Mouse (Mus musculus): Measurements from ENCODE around the gene Mast3. TPM values are rescaled to one million over a fixed set of nuclear protein-coding genes. Genes with fewer than 3 reads are reported as not detected.

Gene Mast3
- polyA plus RNA-seq, 1 experiment from 2014 or later: 10.1 TPM

DNA sequence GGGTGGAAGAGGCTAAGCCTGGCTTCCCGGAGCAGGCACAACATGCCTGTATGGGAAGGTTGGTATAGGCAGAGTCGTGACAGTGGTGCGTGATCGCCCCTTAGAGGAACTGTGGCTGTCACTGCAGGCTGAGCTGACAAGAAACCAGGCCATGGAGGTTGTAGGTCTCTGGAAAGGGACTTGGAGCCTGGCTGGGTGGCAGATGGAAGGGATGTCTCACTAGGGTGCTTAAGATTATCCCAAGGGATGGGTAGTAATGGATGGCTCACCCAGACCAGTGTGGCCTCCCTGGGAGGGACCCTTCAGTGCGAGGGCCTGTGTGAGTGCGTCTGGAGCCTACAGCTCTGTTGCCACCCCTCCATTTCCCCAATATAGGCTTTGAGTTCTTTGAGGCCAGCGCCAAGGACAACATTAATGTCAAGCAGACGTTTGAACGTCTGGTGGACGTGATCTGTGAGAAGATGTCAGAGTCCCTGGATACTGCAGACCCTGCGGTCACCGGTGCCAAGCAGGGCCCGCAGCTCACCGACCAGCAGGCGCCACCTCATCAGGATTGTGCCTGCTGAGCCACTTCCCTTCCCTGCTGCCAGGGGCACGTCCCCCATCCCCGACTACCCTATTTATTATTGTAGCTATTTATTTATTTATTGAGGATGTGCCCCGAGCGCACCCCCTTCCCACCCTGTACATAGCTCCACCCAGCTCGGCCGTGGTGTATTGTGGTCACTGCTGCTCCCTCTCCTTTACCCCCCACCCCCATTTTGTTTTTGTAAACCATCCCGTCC lies 47.1 kb downstream of the Mast3 start:
- DNase-seq (ENCODE audit: low spot score, missing footprints) (no peak), ATAC-seq (ENCODE audit: low FRiP score) (no peak)
- H3K27ac ChIP-seq (ENCODE audit: low read depth, low read length): no peak overlapping the region
- H3K27me3 ChIP-seq (ENCODE audit: control insufficient read depth, insufficient read depth, low read length): no peaks in the 10 kb centered on the region
- no peaks in the 10 kb centered on the region for H3K36me3 ChIP-seq (ENCODE audit: control insufficient read depth, insufficient read depth, low read length)
- no peak overlapping the region for H3K4me2 ChIP-seq
- H3K9me3 ChIP-seq (ENCODE audit: control insufficient read depth, low read length): no peaks in the 10 kb centered on the region
- peaks cover 11% of the 10 kb centered on the region; the same call in 1 of the 2 replicates for H3K4me1 ChIP-seq (ENCODE audit: control insufficient read depth, insufficient read depth, low read length)
- H3K4me3 ChIP-seq (ENCODE audit: low read depth, low read length): no peak overlapping the region
- 72% methylated on average over 22 of the region's 22 CpGs for WGBS
- no peak overlapping the region for H3K9ac ChIP-seq (ENCODE audit: low read length)

DNA sequence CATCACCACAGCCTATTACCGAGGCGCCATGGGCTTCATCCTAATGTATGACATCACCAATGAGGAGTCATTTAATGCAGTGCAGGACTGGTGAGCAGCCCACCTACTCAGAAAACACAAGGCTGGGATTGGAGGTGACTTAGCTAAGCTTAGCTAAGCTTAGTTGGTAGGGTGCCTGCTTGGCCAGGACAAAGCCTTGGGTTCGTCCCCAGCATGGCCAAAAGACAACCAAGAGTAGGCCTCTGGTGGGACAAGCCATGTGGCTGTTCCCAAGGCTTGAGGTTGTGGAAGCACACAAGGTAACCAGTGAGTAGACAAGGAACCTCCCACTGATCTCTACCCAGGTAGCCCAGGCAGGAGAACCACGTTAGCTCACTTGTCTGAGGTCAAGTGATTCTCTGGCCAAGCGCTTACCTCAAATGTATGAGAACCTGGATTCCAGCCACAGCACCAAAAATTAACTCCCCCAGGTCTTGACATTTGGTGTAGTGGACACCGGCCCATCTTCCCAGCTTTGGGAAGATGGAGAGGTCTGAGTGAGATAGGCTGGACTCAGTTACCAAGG lies 48.3 kb downstream of the Mast3 start:
- no peak for ATAC-seq (ENCODE audit: low FRiP score)
- Histone ChIP-seq H3K27ac (ENCODE audit: low read depth, low read length) (no peak overlapping the region), H3K4me2 (no peak overlapping the region), H3K4me1 (ENCODE audit: control insufficient read depth, insufficient read depth, low read length) (peaks cover 11% of the 10 kb centered on the region; the same call in 1 of the 2 replicates), H3K9me3 (ENCODE audit: control insufficient read depth, low read length) (no peaks in the 10 kb centered on the region), H3K36me3 (ENCODE audit: control insufficient read depth, insufficient read depth, low read length) (no peaks in the 10 kb centered on the region), H3K9ac (ENCODE audit: low read length) (no peak overlapping the region), H3K4me3 (ENCODE audit: low read depth, low read length) (no peak overlapping the region), H3K27me3 (ENCODE audit: control insufficient read depth, insufficient read depth, low read length) (no peaks in the 10 kb centered on the region)
- 91% methylated on average over 6 of the region's 6 CpGs for WGBS
- no peak for DNase-seq (ENCODE audit: low spot score, missing footprints)

DNA sequence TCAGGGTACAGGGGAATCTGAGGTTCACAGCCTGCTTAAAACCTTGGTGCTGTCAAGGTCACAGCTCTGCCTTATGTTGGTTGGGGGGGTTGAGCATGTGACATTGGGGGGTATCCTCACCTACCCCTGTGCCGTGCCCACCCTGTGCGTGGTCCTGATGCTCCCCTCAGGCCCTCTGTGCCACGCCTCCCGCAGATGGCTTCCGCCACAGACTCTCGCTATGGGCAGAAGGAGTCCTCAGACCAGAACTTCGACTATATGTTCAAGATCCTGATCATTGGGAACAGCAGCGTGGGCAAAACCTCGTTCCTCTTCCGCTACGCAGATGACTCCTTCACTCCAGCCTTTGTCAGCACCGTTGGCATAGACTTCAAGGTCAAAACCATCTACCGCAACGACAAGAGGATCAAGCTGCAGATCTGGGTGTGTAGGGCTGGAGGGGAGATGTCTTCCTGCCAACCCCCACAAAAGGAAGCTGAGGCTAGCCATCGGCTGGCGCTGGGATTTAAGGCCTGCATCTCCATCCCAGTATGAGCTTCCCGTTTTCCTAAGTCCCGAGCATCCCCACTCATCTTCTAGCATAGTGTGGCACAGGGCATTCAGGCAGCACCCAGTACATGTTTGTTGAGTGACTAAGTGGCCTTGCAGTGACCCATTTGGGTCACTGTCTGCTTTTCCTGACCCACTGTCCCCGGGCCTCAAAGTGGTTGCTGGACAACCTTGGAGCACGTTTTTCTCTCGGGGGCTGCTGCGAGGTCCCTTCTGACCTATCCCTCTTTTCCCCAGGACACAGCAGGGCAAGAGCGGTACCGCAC lies 49.0 kb downstream of the Mast3 start:
- H3K4me2 ChIP-seq: peak overlapping the region; percentile 9; the same call in 1 of the 2 replicates
- no peak overlapping the region for H3K27ac ChIP-seq (ENCODE audit: low read depth, low read length)

DNA sequence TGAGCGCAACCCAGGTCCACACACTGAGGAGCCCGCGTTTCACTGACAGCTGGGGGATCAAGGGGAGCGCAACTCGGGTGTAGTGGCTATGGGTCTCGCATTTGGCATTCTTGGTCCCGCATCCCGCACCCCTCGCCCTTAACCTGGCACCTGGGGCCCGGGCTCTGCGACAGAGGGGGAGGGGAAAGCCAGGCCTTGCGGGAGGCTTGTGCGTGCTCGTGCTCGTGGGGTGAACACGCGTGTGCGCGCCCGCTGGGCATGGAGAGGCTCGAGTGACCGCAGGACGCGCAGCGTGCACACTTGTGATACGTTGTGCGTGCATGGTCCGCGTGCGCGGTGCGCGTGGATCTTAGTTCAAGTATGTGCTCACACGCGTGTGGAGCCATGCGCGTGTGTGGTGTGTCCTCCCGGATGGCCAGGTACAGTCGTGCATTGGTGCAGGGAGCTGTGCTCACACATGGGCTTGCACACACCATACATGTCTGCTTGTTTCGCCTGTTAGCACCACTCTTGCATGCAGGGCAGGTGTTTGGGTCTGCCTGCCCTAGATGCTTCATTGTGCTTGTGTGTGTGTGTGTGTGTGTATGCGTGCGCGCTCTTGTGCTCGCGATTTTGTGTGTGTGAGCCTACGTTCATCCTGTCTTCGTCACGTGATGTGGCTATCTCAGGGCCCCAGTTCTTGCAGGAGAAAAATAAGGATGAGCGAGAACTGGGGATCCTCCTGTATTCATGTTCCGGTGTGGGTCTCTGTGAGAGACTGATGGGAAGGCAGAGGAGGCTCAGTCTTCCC lies 49.8 kb downstream of the Mast3 start:
- WGBS: 17% methylated on average over 50 of the region's 50 CpGs
- DNase-seq (ENCODE audit: low spot score, missing footprints) (peak; percentile 91), ATAC-seq (ENCODE audit: low FRiP score) (peak; percentile 25)
- Histone ChIP-seq H3K4me2 (peak overlapping the region; percentile 88), H3K27ac (ENCODE audit: low read depth, low read length) (no peak overlapping the region), H3K4me3 (ENCODE audit: low read depth, low read length) (peak overlapping the region; percentile 66), H3K27me3 (ENCODE audit: control insufficient read depth, insufficient read depth, low read length) (no peaks in the 10 kb centered on the region), H3K36me3 (ENCODE audit: control insufficient read depth, insufficient read depth, low read length) (no peaks in the 10 kb centered on the region), H3K4me1 (ENCODE audit: control insufficient read depth, insufficient read depth, low read length) (peaks cover 8% of the 10 kb centered on the region; the same call in 1 of the 2 replicates), H3K9me3 (ENCODE audit: control insufficient read depth, low read length) (no peaks in the 10 kb centered on the region), H3K9ac (ENCODE audit: low read length) (peak overlapping the region; percentile 65)

More for the DNA sequence above, 49.0 kb downstream of the Mast3 start:
- Histone ChIP-seq H3K9ac (ENCODE audit: low read length) (no peak overlapping the region), H3K4me3 (ENCODE audit: low read depth, low read length) (peak overlapping the region; percentile 66; the same call in 1 of the 2 replicates), H3K36me3 (ENCODE audit: control insufficient read depth, insufficient read depth, low read length) (no peaks in the 10 kb centered on the region), H3K27me3 (ENCODE audit: control insufficient read depth, insufficient read depth, low read length) (no peaks in the 10 kb centered on the region), H3K4me1 (ENCODE audit: control insufficient read depth, insufficient read depth, low read length) (peaks cover 11% of the 10 kb centered on the region; the same call in 1 of the 2 replicates), H3K9me3 (ENCODE audit: control insufficient read depth, low read length) (no peaks in the 10 kb centered on the region)
- WGBS: 88% methylated on average over 24 of the region's 24 CpGs
- no peak for ATAC-seq (ENCODE audit: low FRiP score)
- no peak for DNase-seq (ENCODE audit: low spot score, missing footprints)

DNA sequence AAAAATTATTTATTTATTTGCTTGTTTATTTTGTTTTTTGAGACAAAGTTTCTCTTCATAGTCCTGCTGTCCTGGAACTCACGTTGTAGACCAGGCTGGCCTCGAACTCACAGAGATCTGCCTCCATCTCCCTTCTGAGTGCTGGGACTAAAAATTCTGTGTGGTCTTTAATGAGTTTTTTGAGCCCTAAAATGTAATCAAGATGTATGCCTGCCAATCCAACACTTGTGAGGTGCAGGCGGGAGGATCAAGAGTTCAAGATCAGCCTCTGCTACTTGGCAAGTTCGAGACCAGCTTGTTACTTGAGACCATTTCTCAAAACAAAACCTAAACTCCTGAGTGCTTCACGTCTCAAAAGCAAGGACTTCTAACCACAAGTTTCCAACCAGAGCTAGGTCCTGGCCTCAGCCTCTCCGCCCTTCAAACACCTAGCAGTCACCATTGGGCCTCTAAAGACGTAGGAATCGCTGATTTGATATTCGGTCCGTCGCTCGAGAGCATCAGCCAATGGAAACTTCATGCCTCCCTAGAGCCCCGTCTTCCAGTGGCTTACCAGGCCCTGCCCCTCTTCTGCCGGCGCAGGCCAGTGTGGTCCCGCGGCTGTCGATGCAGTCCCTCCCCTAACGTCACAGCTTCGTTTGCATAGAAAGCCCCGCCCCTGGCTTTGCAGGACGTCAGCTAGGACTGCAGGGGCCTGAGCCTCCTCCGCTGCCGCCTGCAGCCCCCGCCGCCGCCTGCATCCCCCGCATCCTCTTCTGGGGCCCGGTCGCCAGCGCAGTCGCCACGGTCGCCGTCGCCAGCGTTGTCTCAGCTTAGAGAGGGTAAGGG lies 50.6 kb downstream of the Mast3 start, which contains the start of gene Rab3a:
Rab3a (plus strand) TSS at position 637 of the 828 bp plus-strand sequence.
- WGBS: 8% methylated on average over 37 of the region's 37 CpGs
- Histone ChIP-seq H3K4me1 (ENCODE audit: control insufficient read depth, insufficient read depth, low read length) (peaks cover 4% of the 10 kb centered on the region; the same call in 1 of the 2 replicates), H3K9me3 (ENCODE audit: control insufficient read depth, low read length) (no peaks in the 10 kb centered on the region), H3K4me3 (ENCODE audit: low read depth, low read length) (peak within 1 kb of the TSS; percentile 66), H3K27me3 (ENCODE audit: control insufficient read depth, insufficient read depth, low read length) (no peaks in the 10 kb centered on the region), H3K27ac (ENCODE audit: low read depth, low read length) (no peak within 1 kb of the TSS), H3K4me2 (peak within 1 kb of the TSS; percentile 88), H3K9ac (ENCODE audit: low read length) (peak within 1 kb of the TSS; percentile 65), H3K36me3 (ENCODE audit: control insufficient read depth, insufficient read depth, low read length) (no peaks in the 10 kb centered on the region)
- peak; percentile 98 for ATAC-seq (ENCODE audit: low FRiP score)
- DNase-seq (ENCODE audit: low spot score, missing footprints): peak; percentile 99

DNA sequence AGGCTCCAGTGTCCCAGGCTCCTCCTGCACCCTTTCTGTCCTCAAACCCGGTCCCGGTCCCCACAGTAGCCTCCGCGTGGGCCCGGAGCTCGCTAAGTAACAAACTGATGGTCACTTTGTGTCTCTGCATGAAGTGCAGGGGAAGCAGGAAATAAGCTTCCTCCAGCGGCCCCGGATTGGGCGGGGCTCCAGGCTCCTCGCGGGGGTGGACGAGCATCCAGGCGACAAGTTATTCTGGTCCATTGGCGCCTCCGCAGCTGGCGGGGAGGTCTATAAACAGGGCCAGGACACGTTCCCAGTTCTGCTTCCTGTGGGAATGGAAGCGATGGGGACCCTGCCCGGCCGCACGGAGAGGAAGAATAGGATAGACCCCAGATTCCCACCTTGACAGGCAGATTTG lies 51.7 kb downstream of the Mast3 start:
- Histone ChIP-seq H3K9ac (ENCODE audit: low read length) (no peak overlapping the region), H3K4me3 (ENCODE audit: low read depth, low read length) (no peak overlapping the region), H3K36me3 (ENCODE audit: control insufficient read depth, insufficient read depth, low read length) (no peaks in the 10 kb centered on the region), H3K4me2 (no peak overlapping the region), H3K4me1 (ENCODE audit: control insufficient read depth, insufficient read depth, low read length) (peaks cover 4% of the 10 kb centered on the region; the same call in 1 of the 2 replicates), H3K27ac (ENCODE audit: low read depth, low read length) (no peak overlapping the region), H3K9me3 (ENCODE audit: control insufficient read depth, low read length) (no peaks in the 10 kb centered on the region), H3K27me3 (ENCODE audit: control insufficient read depth, insufficient read depth, low read length) (no peaks in the 10 kb centered on the region)
- ATAC-seq (ENCODE audit: low FRiP score): no peak
- no peak for DNase-seq (ENCODE audit: low spot score, missing footprints)
- 36% methylated on average over 21 of the region's 21 CpGs for WGBS

DNA sequence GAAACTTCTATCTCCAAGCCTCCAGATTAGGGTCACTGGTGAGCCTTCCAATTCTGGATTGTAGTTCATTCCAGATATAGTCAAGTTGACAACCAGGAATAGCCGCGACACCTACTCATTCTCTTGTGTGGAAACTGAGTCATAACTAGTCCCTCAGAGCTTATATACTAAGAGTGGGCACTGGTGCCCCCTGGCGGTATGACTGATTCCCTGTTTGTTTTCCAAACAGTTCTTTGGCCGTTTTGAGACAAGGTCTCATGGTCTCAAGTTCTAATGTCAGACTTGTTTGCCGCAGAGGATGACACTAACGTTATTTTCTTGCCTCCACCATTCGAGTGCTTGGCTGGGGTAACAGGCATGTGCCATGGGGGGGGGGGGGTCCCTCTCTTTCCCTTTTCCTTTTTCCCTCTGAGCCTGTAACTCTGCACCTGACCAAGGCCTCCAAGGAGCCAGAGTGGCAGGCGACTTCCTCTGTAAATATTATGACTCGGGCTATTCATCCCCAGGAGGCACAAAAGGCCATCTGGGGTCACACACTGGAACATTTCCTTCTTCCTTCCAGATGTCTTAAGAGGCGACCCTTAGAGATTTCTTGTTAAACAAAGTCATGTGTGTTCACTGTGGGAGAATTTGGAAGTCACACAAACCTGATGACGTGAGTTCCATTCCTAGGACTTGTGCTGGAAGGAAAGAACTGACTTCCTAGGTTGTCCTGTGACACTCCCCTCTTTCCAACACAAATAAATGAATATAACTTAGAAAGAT lies 52.7 kb downstream of the Mast3 start:
- H3K4me1 ChIP-seq (ENCODE audit: control insufficient read depth, insufficient read depth, low read length): peaks cover 4% of the 10 kb centered on the region; the same call in 1 of the 2 replicates
- H3K9ac ChIP-seq (ENCODE audit: low read length): no peak overlapping the region
- no peak overlapping the region for H3K4me2 ChIP-seq
- peak; percentile 93 for DNase-seq (ENCODE audit: low spot score, missing footprints)
- WGBS: 43% methylated on average over 11 of the region's 11 CpGs
- H3K36me3 ChIP-seq (ENCODE audit: control insufficient read depth, insufficient read depth, low read length): no peaks in the 10 kb centered on the region
- no peaks in the 10 kb centered on the region for H3K9me3 ChIP-seq (ENCODE audit: control insufficient read depth, low read length)
- ATAC-seq (ENCODE audit: low FRiP score): no peak
- H3K27me3 ChIP-seq (ENCODE audit: control insufficient read depth, insufficient read depth, low read length): no peaks in the 10 kb centered on the region; the same call in 1 of the 2 replicates
- no peak overlapping the region for H3K4me3 ChIP-seq (ENCODE audit: low read depth, low read length)
- no peak overlapping the region for H3K27ac ChIP-seq (ENCODE audit: low read depth, low read length)
